Mouse (Mus musculus) small intestine, adult 2 months (tissue): Measurements from ENCODE around the gene Myo1d. TPM values are rescaled to one million over a fixed set of nuclear protein-coding genes. Genes with fewer than 3 reads are reported as not detected.

ENCODE experiments used
- H3K27ac ChIP-seq: fragments of 200-500 bp; 2 replicates; pipeline ENCODE4 v1.5.1; 2012; ENCODE audit warnings: low read depth, low read length, control low read depth, inconsistent platforms; ENCODE audit not compliant: insufficient read depth
- H3K27me3 ChIP-seq: fragments of 200-500 bp; 2 replicates; pipeline ENCODE4 v1.6.1; 2012; ENCODE audit warnings: mild to moderate bottlenecking, moderate library complexity, low read length, inconsistent platforms; ENCODE audit not compliant: control insufficient read depth, insufficient read depth
- H3K36me3 ChIP-seq: fragments of 200-500 bp; 2 replicates; pipeline ENCODE4 v1.6.1; 2012; ENCODE audit warnings: mild to moderate bottlenecking, low read length, control low read depth, inconsistent platforms; ENCODE audit not compliant: control insufficient read depth, insufficient read depth
- H3K4me1 ChIP-seq: fragments of 200-500 bp; 2 replicates; pipeline ENCODE4 v1.6.1; 2012; ENCODE audit warnings: low read length, inconsistent platforms, mixed read lengths; ENCODE audit not compliant: control insufficient read depth, insufficient read depth, insufficient read length
- H3K4me3 ChIP-seq: fragments of 200-500 bp; 2 replicates; pipeline ENCODE4 v1.5.1; 2012; ENCODE audit warnings: low read depth, mild to moderate bottlenecking, control low read depth, inconsistent platforms, low read length, moderate library complexity
- CTCF ChIP-seq: fragments of 200-500 bp; IDR thresholded peaks from 2 replicates; pipeline ENCODE4 v1.5.1; 2012; ENCODE audit warnings: low read depth, mild to moderate bottlenecking, control low read depth, inconsistent platforms, low read length, moderate library complexity, mixed read lengths; ENCODE audit not compliant: insufficient replicate concordance, insufficient read length; ENCODE audit errors: extremely low read depth
- POLR2A ChIP-seq: fragments of 200-500 bp; IDR thresholded peaks from 2 replicates; pipeline ENCODE4 v1.6.1; 2012; ENCODE audit warnings: low read depth, mild to moderate bottlenecking, control low read depth, inconsistent platforms, low read length, moderate library complexity
- WGBS: fragments of 180-500 bp; shearing (Covaris S2); methylation state at CpG from one replicate; pipeline ENCODE4 v1.1.7; 2018; 5-methylcytosine and 5-hydroxymethylcytosine counted together
- polyA plus RNA-seq: library from polyadenylated mRNA; depleted of rRNA; stranded (reverse); fragments of >200 nt; gene quantifications from 2 replicates; pipeline ENCODE4 v1.2.3, GENCODE M21; 2012

Gene Myo1d
- polyA plus RNA-seq, 1 experiment: 139 TPM

- H3K27me3 ChIP-seq: no peaks in the 10 kb centered on the region
- peak within 1 kb of the TSS; percentile 80 for H3K27ac ChIP-seq
- TF ChIP-seq POLR2A: no peak; the same call in 1 of the 2 replicates
- TF ChIP-seq CTCF: no peak
- 2% methylated on average over 54 of the region's 54 CpGs for WGBS
- H3K4me3 ChIP-seq: peak within 1 kb of the TSS; percentile 68
- H3K36me3 ChIP-seq: peaks cover 18% of the 10 kb centered on the region
- H3K4me1 ChIP-seq: peaks cover 27% of the 10 kb centered on the region
Observed at GRCm38 (mm10) chr11:80809993-80810821, 30.4 kb upstream of the Myo1d start, which contains the start of gene Tmem98. TSS of gene Tmem98 (plus strand) at chr11:80810175.

GRCm38 (mm10) chr11:80809666-80809992, 29.8 kb upstream of the Myo1d start:
- 52% methylated on average over 6 of the region's 6 CpGs for WGBS
- H3K36me3 ChIP-seq: peaks cover 15% of the 10 kb centered on the region
- peaks cover 27% of the 10 kb centered on the region for H3K4me1 ChIP-seq
- peak overlapping the region; percentile 72 for H3K27ac ChIP-seq
- peak overlapping the region; percentile 68 for H3K4me3 ChIP-seq
- TF ChIP-seq CTCF: no peak
- no peak for TF ChIP-seq POLR2A
- no peaks in the 10 kb centered on the region for H3K27me3 ChIP-seq

- Histone ChIP-seq H3K27me3 (no peaks in the 10 kb centered on the region), H3K4me1 (peaks cover 27% of the 10 kb centered on the region), H3K36me3 (peaks cover 5% of the 10 kb centered on the region; the same call in 1 of the 2 replicates), H3K4me3 (no peak overlapping the region), H3K27ac (peak overlapping the region; percentile 88)
- TF ChIP-seq CTCF (no peak), POLR2A (no peak)
- 21% methylated on average over 6 of the region's 6 CpGs for WGBS
Observed at GRCm38 (mm10) chr11:80808551-80809070, 28.8 kb upstream of the Myo1d start.

GRCm38 (mm10) chr11:80802706-80803105, 22.9 kb upstream of the Myo1d start:
- Histone ChIP-seq H3K27me3 (no peaks in the 10 kb centered on the region), H3K4me1 (peaks cover 26% of the 10 kb centered on the region), H3K4me3 (no peak overlapping the region), H3K36me3 (no peaks in the 10 kb centered on the region), H3K27ac (peak overlapping the region; percentile 75)
- 10% methylated on average over 3 of the region's 3 CpGs for WGBS
- no peak for TF ChIP-seq POLR2A
- no peak for TF ChIP-seq CTCF

- 16% methylated on average over 3 of the region's 3 CpGs for WGBS
- Histone ChIP-seq H3K27ac (no peak overlapping the region), H3K36me3 (no peaks in the 10 kb centered on the region), H3K4me3 (no peak overlapping the region), H3K27me3 (no peaks in the 10 kb centered on the region), H3K4me1 (peaks cover 18% of the 10 kb centered on the region)
- TF ChIP-seq POLR2A (no peak), CTCF (peak; percentile 76; the same call in 1 of the 2 replicates)
Observed at GRCm38 (mm10) chr11:80799979-80800378, 20.2 kb upstream of the Myo1d start.

GRCm38 (mm10) chr11:80795431-80795830, 15.6 kb upstream of the Myo1d start:
- H3K27ac ChIP-seq: peak overlapping the region; percentile 48

GRCm38 (mm10) chr11:80794290-80794689, 14.5 kb upstream of the Myo1d start:
- Histone ChIP-seq H3K27ac (no peak overlapping the region), H3K4me3 (no peak overlapping the region), H3K36me3 (no peaks in the 10 kb centered on the region), H3K4me1 (peaks cover 29% of the 10 kb centered on the region), H3K27me3 (no peaks in the 10 kb centered on the region)
- TF ChIP-seq POLR2A (no peak), CTCF (no peak)
- 89% methylated on average over 4 of the region's 4 CpGs for WGBS

More at GRCm38 (mm10) chr11:80795431-80795830, 15.6 kb upstream of the Myo1d start:
- peaks cover 27% of the 10 kb centered on the region for H3K4me1 ChIP-seq
- 9% methylated on average over 8 of the region's 8 CpGs for WGBS
- no peak overlapping the region for H3K4me3 ChIP-seq
- no peaks in the 10 kb centered on the region for H3K27me3 ChIP-seq
- H3K36me3 ChIP-seq: no peaks in the 10 kb centered on the region
- TF ChIP-seq CTCF: no peak
- TF ChIP-seq POLR2A: no peak
